Mouse (Mus musculus) myocyte (in vitro differentiated cells): ENCODE results near the gene Arel1. TPM values are rescaled to one million over a fixed set of nuclear protein-coding genes. Genes with fewer than 3 reads are reported as not detected.
A peak's percentile ranks its signal among the peaks of the same experiment; 100 is the strongest.

ENCODE experiments used
- H3K27me3 ChIP-seq: one replicate; pipeline ENCODE4 v1.6.1; 2011; ENCODE audit not compliant: control insufficient read depth, insufficient read depth, insufficient read length
- H3K36me3 ChIP-seq: one replicate; pipeline ENCODE4 v1.6.1; 2011; ENCODE audit not compliant: control insufficient read depth, insufficient read depth
- H3K4me2 ChIP-seq: one replicate; pipeline ENCODE4 v1.6.1; 2011; ENCODE audit warnings: low read depth, control low read depth
- H3K4me3 ChIP-seq: one replicate; pipeline ENCODE4 v1.5.1; 2011; ENCODE audit warnings: mild to moderate bottlenecking, control low read depth, moderate library complexity
- H3K79me2 ChIP-seq: one replicate; pipeline ENCODE4 v1.6.1; 2011; ENCODE audit not compliant: control insufficient read depth, insufficient read depth
- H3ac ChIP-seq: one replicate; pipeline ENCODE4 v1.6.1; 2011; ENCODE audit not compliant: control insufficient read depth, insufficient read length
- CEBPB ChIP-seq: IDR thresholded peaks from 2 replicates; pipeline ENCODE4 v1.6.1; 2011; ENCODE audit warnings: mild to moderate bottlenecking, moderate library complexity; ENCODE audit not compliant: poor library complexity, insufficient read depth, severe bottlenecking
- E2F4 ChIP-seq: IDR thresholded peaks from one replicate; pipeline ENCODE4 v1.6.1; 2011; ENCODE audit warnings: mild to moderate bottlenecking, control low read depth, moderate library complexity; ENCODE audit not compliant: insufficient read depth
- MAX ChIP-seq: IDR thresholded peaks from one replicate; pipeline ENCODE4 v1.6.1; 2011; ENCODE audit warnings: low read depth, mild to moderate bottlenecking, control low read depth
- MYOD1 ChIP-seq, 3 experiments: IDR thresholded peaks; one replicate each; pipeline ENCODE4 v1.6.1; 2011; ENCODE audit warnings: control low read depth in 2 of 3, low read depth in 2 of 3, mild to moderate bottlenecking in 2 of 3, moderate library complexity in 1 of 3; ENCODE audit not compliant: insufficient read length in 2 of 3, control insufficient read depth in 1 of 3
- MYOG ChIP-seq, 3 experiments: IDR thresholded peaks; one replicate each; pipeline ENCODE4 v1.6.1; 2011; ENCODE audit warnings: control low read depth in 2 of 3, low read depth in 2 of 3, mild to moderate bottlenecking in 2 of 3; ENCODE audit not compliant: insufficient read length in 2 of 3, control insufficient read depth in 1 of 3, insufficient read depth in 1 of 3
- POLR2A ChIP-seq: IDR thresholded peaks from one replicate; pipeline ENCODE4 v1.6.1; 2011; ENCODE audit warnings: low read depth, mild to moderate bottlenecking, control low read depth, moderate library complexity; ENCODE audit not compliant: insufficient read length
- POLR2AphosphoS2 ChIP-seq: IDR thresholded peaks from one replicate; pipeline ENCODE4 v1.6.1; 2011; ENCODE audit warnings: low read depth, control low read depth; ENCODE audit not compliant: insufficient read length
- REST ChIP-seq: IDR thresholded peaks from one replicate; pipeline ENCODE4 v1.6.1; 2011; ENCODE audit warnings: mild to moderate bottlenecking, control low read depth, moderate library complexity; ENCODE audit not compliant: insufficient read depth, insufficient read length
- SRF ChIP-seq: IDR thresholded peaks from one replicate; pipeline ENCODE4 v1.6.1; 2011; ENCODE audit warnings: low read depth; ENCODE audit not compliant: control insufficient read depth, insufficient read length
- TCF12 ChIP-seq: IDR thresholded peaks from one replicate; pipeline ENCODE4 v1.6.1; 2011; ENCODE audit warnings: mild to moderate bottlenecking, control low read depth; ENCODE audit not compliant: poor library complexity, insufficient read depth, severe bottlenecking
- TCF3 ChIP-seq: IDR thresholded peaks from one replicate; pipeline ENCODE4 v1.6.1; 2011; ENCODE audit warnings: low read depth, control low read depth; ENCODE audit not compliant: insufficient read length
- USF1 ChIP-seq: IDR thresholded peaks from one replicate; pipeline ENCODE4 v1.6.1; 2011; ENCODE audit warnings: low read depth, mild to moderate bottlenecking, control low read depth, moderate library complexity
- polyA plus RNA-seq: library from polyadenylated mRNA; unstranded; fragments of >200 nt; fragmentation: generic; extraction: Trizol; gene quantifications from one replicate; pipeline ENCODE4 v1.2.1, GENCODE M21; 2012; ENCODE audit warnings: missing spikeins

The Arel1 gene
- polyA plus RNA-seq, 1 experiment, result 17.4 TPM

- no peak overlapping the region for H3ac ChIP-seq
- H3K36me3 ChIP-seq, result no peaks in the 10 kb centered on the region
- no peak overlapping the region for H3K4me3 ChIP-seq
- TF ChIP-seq MAX, result no peak
- TF ChIP-seq POLR2A, result no peak
- no peak for TF ChIP-seq MYOG (IDR thresholded peaks at IDR 0.05; ENCODE audit: control insufficient read depth in 1 of 3, insufficient read depth in 1 of 3, insufficient read length in 2 of 3, low read depth in 2 of 3)
- TF ChIP-seq TCF3, result no peak
- TF ChIP-seq REST, result no peak
- no peak for TF ChIP-seq SRF
- no peak for TF ChIP-seq TCF12
- TF ChIP-seq CEBPB, result no peak
- no peak for TF ChIP-seq E2F4
- TF ChIP-seq POLR2AphosphoS2, result no peak
- no peak for TF ChIP-seq MYOD1 (IDR thresholded peaks at IDR 0.05; ENCODE audit: control insufficient read depth in 1 of 3, insufficient read length in 2 of 3, low read depth in 2 of 3)
- TF ChIP-seq USF1, result no peak
- H3K4me2 ChIP-seq, result no peak overlapping the region
- H3K79me2 ChIP-seq, result no peaks in the 10 kb centered on the region
- H3K27me3 ChIP-seq, result no peaks in the 10 kb centered on the region
These were observed 18.8 kb upstream of the Arel1 start for GRCm38 (mm10) chr12:84989456-84989855.

GRCm38 (mm10) chr12:84979264-84979862, 8.7 kb upstream of the Arel1 start:
- no peak for TF ChIP-seq SRF
- TF ChIP-seq REST, result no peak
- no peak for TF ChIP-seq TCF12
- TF ChIP-seq POLR2AphosphoS2, result no peak
- no peak for TF ChIP-seq E2F4
- TF ChIP-seq MAX, result no peak
- TF ChIP-seq MYOD1 (IDR thresholded peaks at IDR 0.05; ENCODE audit: control insufficient read depth in 1 of 3, insufficient read length in 2 of 3, low read depth in 2 of 3), result no peak
- TF ChIP-seq TCF3, result no peak
- TF ChIP-seq USF1, result no peak
- TF ChIP-seq POLR2A, result no peak
- no peak for TF ChIP-seq MYOG (IDR thresholded peaks at IDR 0.05; ENCODE audit: control insufficient read depth in 1 of 3, insufficient read depth in 1 of 3, insufficient read length in 2 of 3, low read depth in 2 of 3)
- TF ChIP-seq CEBPB, result no peak
- H3K79me2 ChIP-seq, result no peaks in the 10 kb centered on the region
- no peak overlapping the region for H3ac ChIP-seq
- H3K36me3 ChIP-seq, result peaks cover 71% of the 10 kb centered on the region
- no peaks in the 10 kb centered on the region for H3K27me3 ChIP-seq
- no peak overlapping the region for H3K4me2 ChIP-seq
- H3K4me3 ChIP-seq, result no peak overlapping the region

- Histone ChIP-seq H3K4me3 (peak overlapping the region; percentile 92), H3K4me2 (peak overlapping the region; percentile 96), H3K36me3 (peaks cover 21% of the 10 kb centered on the region), H3ac (peak overlapping the region; percentile 25), H3K79me2 (peaks cover 66% of the 10 kb centered on the region), H3K27me3 (no peaks in the 10 kb centered on the region)
- TF ChIP-seq E2F4 (no peak), MAX (no peak), SRF (no peak)
These were observed 858 bp downstream of the Arel1 start for GRCm38 (mm10) chr12:84969656-84970427.

- Histone ChIP-seq H3ac (no peak overlapping the region), H3K4me2 (peak overlapping the region; percentile 96), H3K4me3 (peak overlapping the region; percentile 92), H3K36me3 (peaks cover 13% of the 10 kb centered on the region), H3K79me2 (peaks cover 66% of the 10 kb centered on the region), H3K27me3 (no peaks in the 10 kb centered on the region)
- no peak for TF ChIP-seq REST
- TF ChIP-seq MAX, result no peak
- TF ChIP-seq USF1, result no peak
- no peak for TF ChIP-seq TCF12
- no peak for TF ChIP-seq POLR2A
- TF ChIP-seq TCF3, result no peak
These were observed 1.7 kb downstream of the Arel1 start for GRCm38 (mm10) chr12:84968831-84969655.

- no peak overlapping the region for H3K4me3 ChIP-seq
- no peak for TF ChIP-seq TCF3
- no peak for TF ChIP-seq E2F4
- TF ChIP-seq TCF12, result no peak
- no peak for TF ChIP-seq MAX
- no peak for TF ChIP-seq POLR2AphosphoS2
- TF ChIP-seq REST, result no peak
- no peak for TF ChIP-seq USF1
- no peak for TF ChIP-seq SRF
- TF ChIP-seq CEBPB, result no peak
- TF ChIP-seq MYOG (IDR thresholded peaks at IDR 0.05; ENCODE audit: control insufficient read depth in 1 of 3, insufficient read depth in 1 of 3, insufficient read length in 2 of 3, low read depth in 2 of 3), result no peak
- no peak for TF ChIP-seq MYOD1 (IDR thresholded peaks at IDR 0.05; ENCODE audit: control insufficient read depth in 1 of 3, insufficient read length in 2 of 3, low read depth in 2 of 3)
- no peak for TF ChIP-seq POLR2A
- H3K4me2 ChIP-seq, result no peak overlapping the region
- H3K27me3 ChIP-seq, result no peaks in the 10 kb centered on the region
- H3ac ChIP-seq, result no peak overlapping the region
- H3K79me2 ChIP-seq, result peaks cover 20% of the 10 kb centered on the region
- no peaks in the 10 kb centered on the region for H3K36me3 ChIP-seq
These were observed 8.1 kb downstream of the Arel1 start for GRCm38 (mm10) chr12:84962606-84963005.
